Mouse (Mus musculus) intestine, embryonic 14.5 days (tissue): Measurements from ENCODE around the gene Olfr745. TPM values are rescaled to one million over a fixed set of nuclear protein-coding genes. Genes with fewer than 3 reads are reported as not detected.

Experiments
- ATAC-seq: fragments of 200-750 bp; cut with Nextera tagmentation; replicated peaks from 2 replicates; pipeline ENCODE4 v1.8.0; 2017; ENCODE audit warnings: low read depth, moderate number of reproducible peaks, moderate TSS enrichment, moderate library complexity; ENCODE audit not compliant: low FRiP score, low TSS enrichment
- DNase-seq: peaks from one replicate; pipeline ENCODE4 v3.0.0-alpha.2; 2018; ENCODE audit warnings: low spot score
- H3K27ac ChIP-seq: fragments of 300-500 bp; sonication (generic); 2 replicates; pipeline ENCODE4 v1.5.1; 2014; ENCODE audit warnings: low read depth, mild to moderate bottlenecking, control low read depth
- H3K27me3 ChIP-seq: fragments of 300-500 bp; sonication (generic); replicated peaks from 2 replicates; pipeline ENCODE4 v1.6.1; 2014; ENCODE audit warnings: low read length, control low read depth; ENCODE audit not compliant: control insufficient read depth, insufficient read depth
- H3K36me3 ChIP-seq: fragments of 300-500 bp; sonication (generic); 2 replicates; pipeline ENCODE4 v1.6.1; 2014; ENCODE audit warnings: low read length, control low read depth; ENCODE audit not compliant: control insufficient read depth, insufficient read depth
- H3K4me1 ChIP-seq: fragments of 300-500 bp; sonication (generic); replicated peaks from 2 replicates; pipeline ENCODE4 v1.6.1; 2014; ENCODE audit warnings: low read length, control low read depth, mixed read lengths; ENCODE audit not compliant: control insufficient read depth, insufficient read depth
- H3K4me2 ChIP-seq: fragments of 300-500 bp; sonication (generic); 2 replicates; pipeline ENCODE4 v1.6.1; 2014; ENCODE audit warnings: low read length
- H3K4me3 ChIP-seq: fragments of 300-500 bp; sonication (generic); 2 replicates; pipeline ENCODE4 v1.5.1; 2014; ENCODE audit warnings: low read depth, low read length, control low read depth, mixed read lengths
- H3K9ac ChIP-seq: fragments of 300-500 bp; sonication (generic); 2 replicates; pipeline ENCODE4 v1.6.1; 2014; ENCODE audit warnings: mild to moderate bottlenecking, low read length
- H3K9me3 ChIP-seq: fragments of 300-500 bp; sonication (generic); 2 replicates; pipeline ENCODE4 v1.6.1; 2016; ENCODE audit warnings: low read length, control low read depth; ENCODE audit not compliant: control insufficient read depth
- whole genome bisulfite sequencing: fragments of 180-500 bp; shearing (Covaris S2); extraction: QIAGEN DNeasy Blood & Tissue Kit; methylation state at CpG from one replicate; pipeline ENCODE4 v1.1.7; 2014; 5-methylcytosine and 5-hydroxymethylcytosine counted together
- polyA plus RNA-seq: library from polyadenylated mRNA; unstranded; fragments of >200 nt; fragmentation: Nextera tagmentation; extraction: Ambion mirVana; gene quantifications from 2 replicates; pipeline ENCODE4 v1.2.1, GENCODE M21; 2014

Olfr745 gene
- polyA plus RNA-seq, result not detected in 2 replicates

- H3K4me2 ChIP-seq, result no peak within 1 kb of the TSS
- no peaks in the 10 kb centered on the region for H3K9me3 ChIP-seq
- H3K9ac ChIP-seq, result no peak within 1 kb of the TSS
- no peaks in the 10 kb centered on the region for H3K4me1 ChIP-seq
- no peak within 1 kb of the TSS for H3K27ac ChIP-seq
- 90% methylated on average over 2 of the region's 2 CpGs for WGBS
- H3K4me3 ChIP-seq, result no peak within 1 kb of the TSS
- no peaks in the 10 kb centered on the region for H3K36me3 ChIP-seq
- H3K27me3 ChIP-seq, result no peaks in the 10 kb centered on the region
- ATAC-seq (no peak), DNase-seq (no peak)
Observed at GRCm38 (mm10) chr14:50639088-50639487, at the start of gene Olfr745. Gene Olfr745, plus strand, starts transcription at chr14:50639388.

DNA sequence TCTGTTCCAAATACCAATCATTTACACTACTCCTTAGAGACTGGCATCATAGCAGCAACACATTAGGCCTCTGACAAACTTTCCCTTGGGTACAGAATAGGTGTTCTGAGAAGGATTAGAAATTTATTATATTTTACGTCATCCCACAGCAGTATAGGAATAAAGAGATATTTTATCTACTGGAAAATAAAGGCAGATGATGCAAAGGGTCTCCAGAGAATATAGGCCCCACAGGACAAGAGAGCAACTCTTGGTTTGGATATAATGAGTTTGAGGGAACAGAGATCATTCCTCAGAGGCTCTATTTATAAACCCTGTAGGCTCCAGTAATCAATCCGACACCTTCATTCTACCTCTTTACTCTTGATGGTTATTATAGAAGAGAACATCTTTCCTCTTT lies 24.6 kb upstream of the Olfr745 start, which contains the start of gene Olfr744:
Gene Olfr744, plus strand, starts transcription at position 301 of the 400 bp plus-strand sequence.
- WGBS, result 95% methylated on average over 2 of the region's 2 CpGs
- no peaks in the 10 kb centered on the region for H3K4me1 ChIP-seq

GRCm38 (mm10) chr14:50646783-50647182 lies 7.6 kb downstream of the Olfr745 start, which contains the start of gene Olfr746:
Gene Olfr746, plus strand, starts transcription at chr14:50647083.
- no peaks in the 10 kb centered on the region for H3K9me3 ChIP-seq
- H3K4me3 ChIP-seq, result no peak within 1 kb of the TSS
- H3K27me3 ChIP-seq, result no peaks in the 10 kb centered on the region
- no peak for DNase-seq
- H3K36me3 ChIP-seq, result no peaks in the 10 kb centered on the region
- H3K27ac ChIP-seq, result no peak within 1 kb of the TSS
- H3K4me2 ChIP-seq, result no peak within 1 kb of the TSS
- no peak within 1 kb of the TSS for H3K9ac ChIP-seq
- ATAC-seq, result no peak
- no peaks in the 10 kb centered on the region for H3K4me1 ChIP-seq

More for the DNA sequence above, 24.6 kb upstream of the Olfr745 start, which contains the start of gene Olfr744:
- Histone ChIP-seq H3K27ac (no peak within 1 kb of the TSS), H3K4me2 (no peak within 1 kb of the TSS), H3K9me3 (no peaks in the 10 kb centered on the region), H3K4me3 (no peak within 1 kb of the TSS), H3K36me3 (no peaks in the 10 kb centered on the region), H3K27me3 (no peaks in the 10 kb centered on the region), H3K9ac (no peak within 1 kb of the TSS)
- ATAC-seq, result no peak
- DNase-seq, result no peak

DNA sequence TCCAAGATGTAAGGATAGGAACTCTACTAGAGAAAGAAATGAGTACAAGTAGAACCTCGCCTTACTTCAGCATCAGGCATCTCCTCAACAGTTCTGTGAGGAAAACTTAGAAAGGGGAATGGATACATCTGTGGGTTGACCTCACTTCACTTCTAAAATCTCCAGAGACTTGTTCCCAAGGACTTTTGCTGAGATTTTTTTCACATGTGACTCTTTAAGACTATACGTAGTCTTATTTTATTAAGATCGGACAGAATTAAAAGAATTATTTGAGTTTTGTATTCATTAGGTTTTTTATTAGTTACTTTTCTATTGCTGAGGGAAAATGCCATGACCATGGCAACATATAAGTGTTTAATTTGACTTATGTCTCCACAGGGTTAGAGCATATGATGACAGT lies 53.9 kb downstream of the Olfr745 start, which contains the start of gene Olfr747:
Gene Olfr747, minus strand, starts transcription at position 101 of the 400 bp plus-strand sequence.
- Histone ChIP-seq H3K9me3 (no peaks in the 10 kb centered on the region), H3K4me3 (no peak within 1 kb of the TSS), H3K9ac (no peak within 1 kb of the TSS), H3K4me2 (no peak within 1 kb of the TSS), H3K4me1 (no peaks in the 10 kb centered on the region), H3K27me3 (no peaks in the 10 kb centered on the region), H3K27ac (no peak within 1 kb of the TSS), H3K36me3 (no peaks in the 10 kb centered on the region)
- DNase-seq (no peak), ATAC-seq (no peak)
- 85% methylated on average over 3 of the region's 3 CpGs for WGBS

Other genes starting within 250 kb of the Olfr745 start
- not detected in 2 replicates for gene Olfr738, start 231.8 kb upstream of the Olfr745 start, polyA plus RNA-seq
- not detected in 2 replicates for gene Olfr739, start 220.8 kb upstream of the Olfr745 start, polyA plus RNA-seq
- not detected in 2 replicates for gene Olfr740, start 193.8 kb upstream of the Olfr745 start, polyA plus RNA-seq
- gene Olfr741, start 166.7 kb upstream of the Olfr745 start, polyA plus RNA-seq, result not detected in 2 replicates
- not detected in 2 replicates for gene Olfr742, start 135.8 kb upstream of the Olfr745 start, polyA plus RNA-seq
- not detected in 2 replicates for gene Olfr743, start 117.5 kb upstream of the Olfr745 start, polyA plus RNA-seq
- not detected in 2 replicates for gene Olfr744, start 24.5 kb upstream of the Olfr745 start, polyA plus RNA-seq
- not detected in 2 replicates for gene Olfr746, start 7.7 kb downstream of the Olfr745 start, polyA plus RNA-seq
- gene Olfr747, start 53.8 kb downstream of the Olfr745 start, polyA plus RNA-seq, result not detected in 2 replicates
- not detected in 2 replicates for gene Olfr748, start 68.0 kb downstream of the Olfr745 start, polyA plus RNA-seq
- gene Olfr749, start 105.7 kb downstream of the Olfr745 start, polyA plus RNA-seq, result not detected in 2 replicates
- gene Ttc5, start 146.1 kb downstream of the Olfr745 start, polyA plus RNA-seq, result 67.0 and 80.7 TPM in 2 replicates
- not detected in 2 replicates for gene Ccnb1ip1, start 168.3 kb downstream of the Olfr745 start, polyA plus RNA-seq
- 69.6 and 70.8 TPM in 2 replicates for gene Parp2, start 168.5 kb downstream of the Olfr745 start, polyA plus RNA-seq
- gene Tep1, start 231.2 kb downstream of the Olfr745 start, polyA plus RNA-seq, result 10.5 and 10.9 TPM in 2 replicates